Mouse (Mus musculus) lung, postnatal 0 days (tissue): ENCODE data around the gene Alb.

ENCODE experiments used
- CTCF ChIP-seq: IDR thresholded peaks from 2 replicates; pipeline ENCODE4 v1.5.1; 2016; ENCODE audit warnings: antibody characterized with exemption, mild to moderate bottlenecking
- EP300 ChIP-seq: IDR thresholded peaks from 2 replicates; pipeline ENCODE4 v1.6.1; 2016; ENCODE audit warnings: antibody characterized with exemption, mild to moderate bottlenecking, control low read depth

GRCm38 (mm10) chr5:90447577-90447976, 13.1 kb upstream of the Alb start:
- no peak for TF ChIP-seq CTCF
- TF ChIP-seq EP300, result no peak
